In the genomic region with DNA sequence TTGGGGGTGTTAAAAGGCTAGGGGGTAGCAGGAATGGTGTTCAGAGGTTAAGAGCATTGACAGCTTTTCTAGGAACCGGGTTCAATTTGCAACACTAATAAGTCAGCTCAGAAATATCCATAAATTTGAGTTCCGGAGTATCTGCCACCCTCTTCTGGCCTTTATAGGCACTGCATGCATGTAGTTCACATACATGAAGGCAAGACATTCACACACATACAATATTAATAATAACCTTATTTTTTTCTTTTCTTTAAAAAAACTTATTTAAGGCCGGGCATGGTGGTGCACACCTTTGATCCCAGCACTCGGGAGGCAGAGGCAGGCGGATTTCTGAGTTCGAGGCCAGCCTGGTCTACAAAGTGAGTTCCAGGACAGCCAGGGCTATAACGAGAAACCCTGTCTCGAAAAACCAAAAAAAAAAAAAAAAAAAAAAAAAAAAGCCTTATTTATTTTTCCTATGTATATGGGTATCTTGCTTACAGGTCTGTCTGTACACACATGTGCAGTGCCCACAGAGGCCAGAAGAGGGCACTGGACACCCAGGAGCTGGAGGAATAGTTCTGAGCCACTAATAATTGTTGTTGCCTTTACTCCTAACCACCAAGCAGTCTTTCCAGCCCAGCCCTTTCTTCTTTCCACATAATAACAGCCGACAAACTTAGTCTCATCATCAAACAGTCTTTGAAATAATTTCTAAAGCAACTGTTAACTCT, we compare ENCODE assay signal across 9 mouse cellular contexts. TPM values are rescaled to one million over a fixed set of nuclear protein-coding genes. Genes with fewer than 3 reads are reported as not detected.
DNase-seq lines count a peak whose midpoint lies in the region; ATAC-seq lines count a peak whose summit lies in the region.
"Had no signal": no experiment of that assay in that cellular context is flagged by ENCODE, and none has a peak within 500 bp of the region (broad histone marks: within the 10 kb centered on the region; RNA-seq: fewer than 3 reads in every experiment).

No protein-coding gene starts in this region.

- H3K4me1 ChIP-seq in embryonic facial prominence, embryonic 14.5 days (ENCODE audit: control insufficient read depth, insufficient read depth, low read length) = no peaks in the 10 kb centered on the region
- H3K4me1 ChIP-seq: liver, embryonic 15.5 days had no signal

- H3K9me3 ChIP-seq in embryonic facial prominence, embryonic 14.5 days (ENCODE audit: control insufficient read depth, low read length) = no peaks in the 10 kb centered on the region
- H3K9me3 ChIP-seq: liver, embryonic 15.5 days had no signal

- H3K4me2 ChIP-seq in embryonic facial prominence, embryonic 14.5 days (ENCODE audit: low read depth, low read length) = no peak overlapping the region
- H3K4me2 ChIP-seq: liver, embryonic 15.5 days had no signal

- H3K27me3 ChIP-seq in embryonic facial prominence, embryonic 14.5 days (replicated peaks; ENCODE audit: control insufficient read depth, insufficient read depth, low read length) = no peaks in the 10 kb centered on the region
- H3K27me3 ChIP-seq: liver, embryonic 15.5 days had no signal

- no peak overlapping the region for H3K9ac ChIP-seq in embryonic facial prominence, embryonic 14.5 days (ENCODE audit: low read depth, low read length)
- H3K9ac ChIP-seq: liver, embryonic 15.5 days had no signal

- H3K36me3 ChIP-seq in embryonic facial prominence, embryonic 14.5 days (ENCODE audit: control insufficient read depth, insufficient read depth, low read length) = peaks cover 90% of the 10 kb centered on the region

- no peak overlapping the region for H3K27ac ChIP-seq in embryonic facial prominence, embryonic 14.5 days (replicated peaks; ENCODE audit: low read depth, low read length)
- H3K27ac ChIP-seq: liver, embryonic 15.5 days had no signal

- WGBS in embryonic facial prominence, embryonic 14.5 days = 89% methylated on average over 9 of the region's 9 CpGs

- DNase-seq in frontal cortex, postnatal 10 days (ENCODE audit: low spot score in 2 of 2) = peak; percentile 28 to 60
- peak; percentile 84 to 85 for DNase-seq in B cell, adult 2 months
- DNase-seq in adrenal gland, postnatal 14 days = peak; percentile 82
- peak; percentile 59 for DNase-seq in embryonic facial prominence, embryonic 14.5 days (ENCODE audit: low spot score)
- peak; percentile 66 for DNase-seq in kidney, postnatal 14 days
- DNase-seq in lung, postnatal 36 days = peak; percentile 85
- DNase-seq in spleen, postnatal 4 days (ENCODE audit: low spot score in 2 of 2) = peak; percentile 72 to 89

- ATAC-seq in frontal cortex, adult (ENCODE audit: low TSS enrichment) = no peak
- no peak for ATAC-seq in embryonic facial prominence, embryonic 14.5 days (ENCODE audit: low read depth)

- H3K4me3 ChIP-seq in embryonic facial prominence, embryonic 14.5 days (ENCODE audit: low read depth, low read length) = no peak overlapping the region
- H3K4me3 ChIP-seq: liver, embryonic 15.5 days had no signal

RNA-seq across cellular contexts. Expression of gene Anapc5, which starts 9.6 kb away (rescaled TPM):
- total RNA-seq in adrenal gland, postnatal 14 days (2021) = 173 and 195 TPM in 2 replicates
- polyA plus RNA-seq in embryonic facial prominence, embryonic 14.5 days (2014; fragmentation: Nextera tagmentation; extraction: Ambion mirVana) = 367 and 424 TPM in 2 replicates

RNA-seq across cellular contexts. Expression of gene Camkk2, which starts 32.3 kb away (rescaled TPM):
- 21.3 and 30.5 TPM in 2 replicates for total RNA-seq in adrenal gland, postnatal 14 days (2021)
- polyA plus RNA-seq in embryonic facial prominence, embryonic 14.5 days (2014; fragmentation: Nextera tagmentation; extraction: Ambion mirVana) = 27.7 and 28.4 TPM in 2 replicates

RNA-seq across cellular contexts. Expression of gene Rnf34, which starts 38.3 kb away (rescaled TPM):
- 21.7 and 27.2 TPM in 2 replicates for total RNA-seq in adrenal gland, postnatal 14 days (2021)
- polyA plus RNA-seq in embryonic facial prominence, embryonic 14.5 days (2014; fragmentation: Nextera tagmentation; extraction: Ambion mirVana) = 32.8 and 37.1 TPM in 2 replicates
